Mouse (Mus musculus) intestine, embryonic 14.5 days (tissue): ENCODE results near the gene Dap. TPM values are rescaled to one million over a fixed set of nuclear protein-coding genes. Genes with fewer than 3 reads are reported as not detected.

Experiments used
- ATAC-seq: fragments of 200-750 bp; cut with Nextera tagmentation; replicated peaks from 2 replicates; pipeline ENCODE4 v1.8.0; 2017; ENCODE audit warnings: low read depth, moderate number of reproducible peaks, moderate TSS enrichment, moderate library complexity; ENCODE audit not compliant: low FRiP score, low TSS enrichment
- DNase-seq: peaks from one replicate; pipeline ENCODE4 v3.0.0-alpha.2; 2018; ENCODE audit warnings: low spot score
- H3K27ac ChIP-seq: fragments of 300-500 bp; sonication (generic); 2 replicates; pipeline ENCODE4 v1.5.1; 2014; ENCODE audit warnings: low read depth, mild to moderate bottlenecking, control low read depth
- H3K27me3 ChIP-seq: fragments of 300-500 bp; sonication (generic); replicated peaks from 2 replicates; pipeline ENCODE4 v1.6.1; 2014; ENCODE audit warnings: low read length, control low read depth; ENCODE audit not compliant: control insufficient read depth, insufficient read depth
- H3K36me3 ChIP-seq: fragments of 300-500 bp; sonication (generic); 2 replicates; pipeline ENCODE4 v1.6.1; 2014; ENCODE audit warnings: low read length, control low read depth; ENCODE audit not compliant: control insufficient read depth, insufficient read depth
- H3K4me1 ChIP-seq: fragments of 300-500 bp; sonication (generic); replicated peaks from 2 replicates; pipeline ENCODE4 v1.6.1; 2014; ENCODE audit warnings: low read length, control low read depth, mixed read lengths; ENCODE audit not compliant: control insufficient read depth, insufficient read depth
- H3K4me2 ChIP-seq: fragments of 300-500 bp; sonication (generic); 2 replicates; pipeline ENCODE4 v1.6.1; 2014; ENCODE audit warnings: low read length
- H3K4me3 ChIP-seq: fragments of 300-500 bp; sonication (generic); 2 replicates; pipeline ENCODE4 v1.5.1; 2014; ENCODE audit warnings: low read depth, low read length, control low read depth, mixed read lengths
- H3K9ac ChIP-seq: fragments of 300-500 bp; sonication (generic); 2 replicates; pipeline ENCODE4 v1.6.1; 2014; ENCODE audit warnings: mild to moderate bottlenecking, low read length
- H3K9me3 ChIP-seq: fragments of 300-500 bp; sonication (generic); 2 replicates; pipeline ENCODE4 v1.6.1; 2016; ENCODE audit warnings: low read length, control low read depth; ENCODE audit not compliant: control insufficient read depth
- WGBS: fragments of 180-500 bp; shearing (Covaris S2); extraction: QIAGEN DNeasy Blood & Tissue Kit; methylation state at CpG from one replicate; pipeline ENCODE4 v1.1.7; 2014; 5-methylcytosine and 5-hydroxymethylcytosine counted together
- polyA plus RNA-seq: library from polyadenylated mRNA; unstranded; fragments of >200 nt; fragmentation: Nextera tagmentation; extraction: Ambion mirVana; gene quantifications from 2 replicates; pipeline ENCODE4 v1.2.1, GENCODE M21; 2014

Dap gene
- polyA plus RNA-seq, 1 experiment from 2014 or later: 96.5 TPM

DNA sequence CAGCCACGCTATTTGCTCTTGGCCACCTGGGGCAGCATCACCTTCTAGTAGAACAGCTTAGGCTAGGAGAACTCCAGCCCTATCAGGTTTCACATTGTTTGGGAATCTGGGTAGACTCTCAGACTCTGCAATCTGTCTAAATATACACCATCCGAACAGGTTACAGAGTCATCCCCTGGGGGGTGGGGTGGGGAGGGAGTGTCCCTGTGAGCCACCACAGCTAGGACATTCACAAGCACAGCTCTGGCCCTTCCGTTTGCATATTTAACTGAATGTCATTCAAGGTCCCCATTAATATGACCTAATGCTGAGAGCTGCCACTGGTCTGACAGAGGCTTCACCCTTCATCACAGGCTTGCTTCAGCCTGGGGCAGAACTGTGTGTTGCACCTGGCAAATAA is 68.5 kb downstream of the Dap start:
- no peak overlapping the region for H3K4me3 ChIP-seq
- DNase-seq (no peak), ATAC-seq (0 out of 2 replicates have a peak, but pooled peaks have one; percentile 40)
- 14% methylated on average over 3 of the region's 3 CpGs for WGBS
- H3K36me3 ChIP-seq: no peaks in the 10 kb centered on the region
- no peak overlapping the region for H3K9ac ChIP-seq
- no peak overlapping the region for H3K4me2 ChIP-seq
- H3K9me3 ChIP-seq: no peaks in the 10 kb centered on the region
- peaks cover 20% of the 10 kb centered on the region for H3K27me3 ChIP-seq
- no peak overlapping the region for H3K27ac ChIP-seq
- H3K4me1 ChIP-seq: peaks cover 5% of the 10 kb centered on the region; the same call in 1 of the 2 replicates

DNA sequence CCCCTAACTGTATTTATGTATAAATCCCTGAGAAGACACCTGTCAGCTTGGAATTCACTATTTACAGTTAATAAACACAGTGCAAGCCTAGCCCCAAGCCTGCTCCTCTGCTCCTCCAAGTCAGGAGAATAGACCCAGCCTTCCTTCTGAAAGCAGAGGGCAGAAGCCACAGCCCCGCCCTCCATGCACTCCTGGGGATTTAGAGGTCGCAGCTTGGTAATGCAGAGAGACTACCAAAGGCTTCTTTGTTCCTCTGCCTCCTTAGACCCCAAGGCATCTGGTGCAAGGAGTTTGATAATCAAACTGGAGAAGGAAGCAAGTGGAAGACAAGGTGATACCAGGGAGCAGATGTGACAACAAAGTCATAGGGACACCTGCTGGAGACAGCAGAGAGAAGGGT is 70.2 kb downstream of the Dap start:
- Histone ChIP-seq H3K4me1 (peaks cover 5% of the 10 kb centered on the region; the same call in 1 of the 2 replicates), H3K27ac (no peak overlapping the region), H3K4me3 (no peak overlapping the region), H3K36me3 (no peaks in the 10 kb centered on the region), H3K9me3 (no peaks in the 10 kb centered on the region), H3K27me3 (peaks cover 30% of the 10 kb centered on the region), H3K4me2 (no peak overlapping the region), H3K9ac (no peak overlapping the region)
- WGBS: 6% methylated on average over 2 of the region's 2 CpGs
- ATAC-seq (no peak), DNase-seq (no peak)

GRCm38 (mm10) chr15:31296882-31297776 is 73.0 kb downstream of the Dap start:
- H3K4me2 ChIP-seq: peak overlapping the region; percentile 37
- peak; percentile 63 for DNase-seq
- H3K27ac ChIP-seq: no peak overlapping the region
- no peak overlapping the region for H3K9ac ChIP-seq
- peak overlapping the region; percentile 18; the same call in 1 of the 2 replicates for H3K4me3 ChIP-seq
- H3K9me3 ChIP-seq: no peaks in the 10 kb centered on the region
- H3K27me3 ChIP-seq: peaks cover 30% of the 10 kb centered on the region
- no peak for ATAC-seq
- WGBS: 15% methylated on average over 40 of the region's 40 CpGs
- H3K36me3 ChIP-seq: no peaks in the 10 kb centered on the region
- H3K4me1 ChIP-seq: peaks cover 5% of the 10 kb centered on the region; the same call in 1 of the 2 replicates

GRCm38 (mm10) chr15:31297777-31298137 is 73.6 kb downstream of the Dap start:
- Histone ChIP-seq H3K36me3 (no peaks in the 10 kb centered on the region), H3K4me3 (0 out of 2 replicates have a peak overlapping the region, but pooled peaks have one; percentile 18), H3K27ac (no peak overlapping the region), H3K27me3 (peaks cover 30% of the 10 kb centered on the region), H3K4me1 (peaks cover 3% of the 10 kb centered on the region; the same call in 1 of the 2 replicates), H3K9ac (no peak overlapping the region), H3K4me2 (peak overlapping the region; percentile 37), H3K9me3 (no peaks in the 10 kb centered on the region)
- WGBS: 19% methylated on average over 13 of the region's 13 CpGs
- ATAC-seq (no peak), DNase-seq (peak; percentile 53)

GRCm38 (mm10) chr15:31299258-31299917 is 75.3 kb downstream of the Dap start:
- H3K9ac ChIP-seq: no peak overlapping the region
- H3K36me3 ChIP-seq: no peaks in the 10 kb centered on the region
- peaks cover 30% of the 10 kb centered on the region for H3K27me3 ChIP-seq
- H3K4me2 ChIP-seq: no peak overlapping the region
- H3K4me1 ChIP-seq: no peaks in the 10 kb centered on the region; the same call in 1 of the 2 replicates
- no peaks in the 10 kb centered on the region for H3K9me3 ChIP-seq
- WGBS: 50% methylated on average over 6 of the region's 6 CpGs
- ATAC-seq (no peak), DNase-seq (peak; percentile 47)
- H3K4me3 ChIP-seq: no peak overlapping the region
- H3K27ac ChIP-seq: no peak overlapping the region

DNA sequence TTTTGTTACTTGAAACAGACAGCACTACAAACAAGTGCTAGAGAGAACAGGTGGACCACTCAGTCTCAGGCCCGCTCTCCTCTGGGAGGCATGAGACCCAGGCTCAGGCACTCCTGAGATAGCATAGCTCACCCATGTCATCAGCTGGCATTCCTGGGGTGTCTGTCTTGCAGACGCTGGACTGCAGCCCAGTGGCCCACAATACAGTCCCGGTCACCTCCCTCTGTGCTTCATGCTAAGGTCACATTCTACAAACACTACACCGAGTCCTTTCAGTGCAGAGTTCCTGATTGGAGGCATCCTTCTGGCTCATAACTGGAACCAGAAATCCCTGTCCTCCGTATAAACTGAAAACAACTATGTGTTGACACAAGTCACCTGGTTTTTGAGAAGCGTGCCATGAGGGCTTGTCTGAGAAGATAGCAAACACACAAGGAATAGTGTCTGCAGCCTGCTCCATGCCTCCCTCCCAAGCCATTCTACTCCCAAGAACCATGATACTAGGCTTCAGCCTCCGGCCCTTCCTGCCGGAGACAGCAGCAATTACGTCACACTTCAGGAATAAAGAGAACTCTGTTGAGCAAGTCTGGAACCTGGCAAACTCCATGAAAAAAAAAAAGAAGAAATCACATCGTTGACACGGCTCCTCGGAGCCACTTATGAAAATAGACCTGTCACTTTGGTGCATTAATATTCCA is 78.3 kb downstream of the Dap start:
- WGBS: 46% methylated on average over 12 of the region's 12 CpGs
- Histone ChIP-seq H3K36me3 (no peaks in the 10 kb centered on the region), H3K9me3 (no peaks in the 10 kb centered on the region), H3K4me2 (no peak overlapping the region), H3K4me3 (no peak overlapping the region), H3K4me1 (no peaks in the 10 kb centered on the region; the same call in 1 of the 2 replicates), H3K27ac (no peak overlapping the region), H3K9ac (no peak overlapping the region), H3K27me3 (peaks cover 12% of the 10 kb centered on the region)
- DNase-seq: no peak
- ATAC-seq: no peak

DNA sequence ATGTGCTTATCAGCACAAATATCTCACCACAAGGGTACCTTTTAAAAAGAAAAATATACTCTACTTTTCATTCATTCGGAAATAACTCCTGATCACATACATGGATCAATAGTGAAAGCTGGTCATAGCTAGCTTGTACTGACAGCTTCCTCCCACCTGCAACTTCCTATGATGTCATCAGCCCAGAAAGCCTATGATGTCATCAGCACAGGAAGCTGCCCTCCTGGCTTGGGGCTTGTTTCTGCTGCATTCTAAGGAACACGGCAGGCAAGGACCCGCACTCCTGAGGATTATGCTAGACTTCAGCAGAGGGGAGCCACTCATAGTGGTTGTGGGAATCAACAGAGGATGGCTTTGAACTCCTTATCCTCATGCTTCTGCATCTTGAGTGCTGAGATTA is 80.2 kb downstream of the Dap start:
- no peak for ATAC-seq
- no peaks in the 10 kb centered on the region for H3K9me3 ChIP-seq
- no peak overlapping the region for H3K27ac ChIP-seq
- no peaks in the 10 kb centered on the region for H3K27me3 ChIP-seq
- no peaks in the 10 kb centered on the region for H3K4me1 ChIP-seq
- DNase-seq: no peak
- no peak overlapping the region for H3K4me3 ChIP-seq
- 71% methylated on average over 3 of the region's 3 CpGs for WGBS
- H3K4me2 ChIP-seq: no peak overlapping the region
- H3K36me3 ChIP-seq: no peaks in the 10 kb centered on the region
- no peak overlapping the region for H3K9ac ChIP-seq

- no peak overlapping the region for H3K27ac ChIP-seq
- no peaks in the 10 kb centered on the region for H3K36me3 ChIP-seq
- H3K9me3 ChIP-seq: no peaks in the 10 kb centered on the region
- H3K4me2 ChIP-seq: no peak overlapping the region
- no peaks in the 10 kb centered on the region for H3K27me3 ChIP-seq
- DNase-seq: no peak
- no peaks in the 10 kb centered on the region for H3K4me1 ChIP-seq
- H3K9ac ChIP-seq: no peak overlapping the region
- ATAC-seq: no peak
- H3K4me3 ChIP-seq: no peak overlapping the region
- WGBS: 44% methylated on average over 6 of the region's 6 CpGs
Measured at GRCm38 (mm10) chr15:31305181-31305580, 81.1 kb downstream of the Dap start.
